Mouse (Mus musculus): ENCODE data around the gene Nek9. TPM values are rescaled to one million over a fixed set of nuclear protein-coding genes. Genes with fewer than 3 reads are reported as not detected.

Gene Nek9
- polyA plus RNA-seq (2012), result 0.12 and 0.15 TPM in 2 replicates

DNA sequence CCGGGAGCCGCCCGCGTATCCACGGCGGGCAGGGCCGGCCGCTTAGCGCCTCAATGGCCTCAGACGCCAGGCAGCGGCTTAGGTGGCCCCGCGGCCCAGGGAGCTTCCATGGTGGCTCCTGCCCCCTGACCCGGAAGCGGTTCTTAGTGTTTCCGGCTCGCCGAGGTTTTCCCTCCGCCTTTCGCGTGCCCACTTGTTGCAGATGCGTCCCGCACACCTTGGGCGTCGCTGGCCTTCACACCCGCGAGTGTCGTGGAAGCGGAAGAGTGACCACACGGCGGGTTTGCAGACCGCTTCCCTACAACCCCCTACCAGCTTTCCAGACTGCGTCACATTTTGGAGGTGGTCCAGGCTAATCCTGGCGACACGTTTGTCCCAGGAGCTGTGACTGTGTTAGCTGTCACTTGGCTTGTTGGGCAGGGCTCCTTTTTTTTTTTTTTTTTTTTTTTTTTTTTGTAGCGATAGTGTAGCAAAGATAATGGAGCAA lies at the start of gene Nek9:
Gene Nek9 (minus strand): TSS at position 120 of the 487 bp plus-strand sequence.
- Histone ChIP-seq H3K27me3 (ENCODE audit: control insufficient read depth) (no peaks in the 10 kb centered on the region), H3K9me3 (ENCODE audit: control insufficient read depth, low read length) (no peaks in the 10 kb centered on the region), H3K36me3 (ENCODE audit: control insufficient read depth) (peaks cover 53% of the 10 kb centered on the region), H3K4me1 (ENCODE audit: control insufficient read depth) (peaks cover 34% of the 10 kb centered on the region), H3K4me3 (replicated peaks) (peak within 1 kb of the TSS; percentile 97)
- TF ChIP-seq GATA1 (IDR thresholded peaks at IDR 0.05; ENCODE audit: low read length), result no peak
- TF ChIP-seq TAL1 (IDR thresholded peaks at IDR 0.05; ENCODE audit: low read length), result no peak

DNA sequence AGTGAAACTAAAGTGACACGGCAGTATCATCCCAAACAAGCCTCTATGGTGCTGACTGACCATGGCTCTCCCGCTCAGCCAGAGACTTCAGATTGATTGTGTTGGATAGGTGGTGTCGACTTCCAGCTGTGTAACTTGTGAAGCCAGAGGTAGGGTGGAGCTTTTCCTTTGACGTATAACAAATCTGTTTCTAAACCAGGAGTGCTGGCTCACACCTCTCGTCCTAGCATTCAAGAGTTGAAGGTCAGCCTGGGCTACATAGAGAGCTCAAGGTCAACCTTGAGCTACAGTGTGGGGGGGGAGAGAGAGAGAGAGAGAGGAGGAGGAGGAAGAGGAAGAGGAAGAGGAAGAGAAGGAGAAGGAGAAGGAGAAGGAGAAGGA lies 46.8 kb upstream of the Nek9 start:
- no peaks in the 10 kb centered on the region for H3K9me3 ChIP-seq (ENCODE audit: control insufficient read depth, low read length)
- no peak for TF ChIP-seq TAL1 (IDR thresholded peaks at IDR 0.05; ENCODE audit: low read length)
- no peak for TF ChIP-seq GATA1 (IDR thresholded peaks at IDR 0.05; ENCODE audit: low read length)
- peaks cover 13% of the 10 kb centered on the region for H3K27me3 ChIP-seq (ENCODE audit: control insufficient read depth)
- H3K36me3 ChIP-seq (ENCODE audit: control insufficient read depth), result no peaks in the 10 kb centered on the region
- H3K4me3 ChIP-seq (replicated peaks), result no peak overlapping the region
- H3K4me1 ChIP-seq (ENCODE audit: control insufficient read depth), result peaks cover 22% of the 10 kb centered on the region

DNA sequence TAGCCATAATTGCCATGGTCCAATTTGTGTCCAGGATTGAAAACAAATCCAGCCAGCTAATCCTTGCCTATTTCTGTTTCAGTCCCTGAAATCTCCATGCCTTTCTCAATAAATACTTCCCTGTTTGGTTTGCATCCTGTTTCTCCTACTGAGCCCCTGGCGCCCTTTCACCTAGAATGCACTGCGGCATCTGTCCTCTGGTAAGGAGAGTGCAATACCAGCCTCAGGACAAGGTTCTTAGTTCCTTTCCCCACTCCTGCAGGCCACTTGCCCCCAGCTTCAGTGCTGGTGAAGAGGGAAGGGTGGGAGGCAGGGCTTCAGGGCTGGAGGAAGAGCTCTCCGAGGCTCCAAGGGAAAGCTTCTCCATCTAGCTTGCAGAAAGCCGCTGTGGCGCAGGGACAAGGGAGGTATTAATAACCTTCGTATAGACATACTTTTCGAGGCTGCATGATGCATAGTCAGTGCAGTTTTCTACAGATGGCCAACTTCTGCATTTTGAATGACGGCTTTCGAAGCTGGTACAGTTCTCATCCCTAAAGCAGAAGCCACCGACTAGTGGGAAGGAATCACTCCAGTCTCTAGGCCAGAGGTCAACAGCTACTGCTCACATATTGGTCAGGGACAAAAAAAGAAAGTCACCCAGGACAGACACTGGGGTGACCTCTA lies 46.3 kb upstream of the Nek9 start:
- TF ChIP-seq GATA1 (IDR thresholded peaks at IDR 0.05; ENCODE audit: low read length) (no peak), TAL1 (IDR thresholded peaks at IDR 0.05; ENCODE audit: low read length) (no peak)
- Histone ChIP-seq H3K4me1 (ENCODE audit: control insufficient read depth) (peaks cover 22% of the 10 kb centered on the region), H3K9me3 (ENCODE audit: control insufficient read depth, low read length) (no peaks in the 10 kb centered on the region), H3K27me3 (ENCODE audit: control insufficient read depth) (peaks cover 13% of the 10 kb centered on the region), H3K36me3 (ENCODE audit: control insufficient read depth) (no peaks in the 10 kb centered on the region), H3K4me3 (replicated peaks) (no peak overlapping the region)

DNA sequence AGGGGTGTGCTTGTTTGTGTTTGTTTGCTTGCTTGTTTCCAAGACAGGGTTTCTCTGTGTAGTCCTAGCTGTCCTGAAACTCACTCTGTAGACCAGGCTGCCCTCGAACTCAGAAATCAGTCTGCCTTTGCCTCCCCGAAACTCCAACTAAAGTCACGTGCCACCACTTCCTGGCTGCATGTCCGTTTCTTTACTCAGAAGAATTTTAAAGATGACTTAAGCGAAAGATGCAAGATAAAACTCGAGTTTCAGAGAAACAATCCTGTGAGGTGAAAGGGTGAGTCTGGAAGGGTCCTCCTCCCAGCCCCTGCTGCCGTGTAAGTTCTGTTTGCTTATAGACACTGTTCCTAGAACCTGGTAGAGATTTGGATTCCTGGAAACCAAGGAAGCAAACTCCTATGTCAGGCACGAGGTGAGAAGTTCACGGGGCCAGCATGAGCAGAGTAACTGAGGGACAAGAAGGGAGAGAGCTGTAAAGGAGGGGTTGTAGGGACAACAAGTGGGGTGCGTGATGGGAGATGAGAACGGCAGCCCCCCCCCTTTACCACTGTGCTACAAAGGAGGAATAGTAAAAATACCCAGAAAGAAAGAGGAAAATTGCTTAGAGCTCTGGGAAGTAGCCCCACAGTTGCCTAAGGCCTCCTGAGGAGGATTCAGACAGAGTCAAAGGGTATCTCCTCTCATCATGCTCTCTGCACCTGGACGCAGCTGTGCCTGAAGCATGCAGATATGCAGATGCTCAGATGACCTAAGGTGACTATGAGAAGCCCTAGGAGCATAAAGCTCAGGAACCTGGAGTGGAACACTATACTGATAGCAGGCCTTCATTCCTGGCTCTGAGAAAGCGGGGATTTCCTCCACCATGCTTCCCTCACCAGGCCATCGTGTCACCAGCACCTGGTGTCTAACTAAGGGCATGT lies 43.9 kb upstream of the Nek9 start:
- Histone ChIP-seq H3K36me3 (ENCODE audit: control insufficient read depth) (no peaks in the 10 kb centered on the region), H3K4me3 (replicated peaks) (no peak overlapping the region), H3K27me3 (ENCODE audit: control insufficient read depth) (peaks cover 13% of the 10 kb centered on the region), H3K4me1 (ENCODE audit: control insufficient read depth) (peaks cover 2% of the 10 kb centered on the region), H3K9me3 (ENCODE audit: control insufficient read depth, low read length) (no peaks in the 10 kb centered on the region)
- TF ChIP-seq TAL1 (IDR thresholded peaks at IDR 0.05; ENCODE audit: low read length), result no peak
- TF ChIP-seq GATA1 (IDR thresholded peaks at IDR 0.05; ENCODE audit: low read length), result no peak

DNA sequence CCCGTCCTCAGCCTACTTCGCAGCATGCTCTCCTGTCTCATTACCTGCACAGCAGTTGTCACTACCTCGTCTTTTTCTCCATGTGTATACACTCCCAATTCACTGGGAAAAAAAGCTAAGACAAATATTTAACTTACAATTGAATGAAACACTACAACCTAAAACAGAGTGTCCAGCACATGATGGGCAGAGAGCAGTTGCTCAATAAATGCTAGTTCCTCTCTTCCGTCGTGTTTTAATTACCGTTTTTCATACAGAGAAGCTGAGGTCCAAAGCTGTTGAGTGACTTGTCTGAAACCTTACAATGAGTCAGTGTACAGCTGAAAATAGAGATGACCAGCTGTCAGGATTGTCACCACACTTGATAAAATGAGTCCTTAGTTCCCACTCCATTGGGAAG lies 42.4 kb upstream of the Nek9 start:
- TF ChIP-seq TAL1 (IDR thresholded peaks at IDR 0.05; ENCODE audit: low read length) (no peak), GATA1 (IDR thresholded peaks at IDR 0.05; ENCODE audit: low read length) (no peak)
- Histone ChIP-seq H3K9me3 (ENCODE audit: control insufficient read depth, low read length) (no peaks in the 10 kb centered on the region), H3K4me3 (replicated peaks) (no peak overlapping the region), H3K4me1 (ENCODE audit: control insufficient read depth) (peaks cover 2% of the 10 kb centered on the region), H3K27me3 (ENCODE audit: control insufficient read depth) (peaks cover 12% of the 10 kb centered on the region), H3K36me3 (ENCODE audit: control insufficient read depth) (no peaks in the 10 kb centered on the region)

DNA sequence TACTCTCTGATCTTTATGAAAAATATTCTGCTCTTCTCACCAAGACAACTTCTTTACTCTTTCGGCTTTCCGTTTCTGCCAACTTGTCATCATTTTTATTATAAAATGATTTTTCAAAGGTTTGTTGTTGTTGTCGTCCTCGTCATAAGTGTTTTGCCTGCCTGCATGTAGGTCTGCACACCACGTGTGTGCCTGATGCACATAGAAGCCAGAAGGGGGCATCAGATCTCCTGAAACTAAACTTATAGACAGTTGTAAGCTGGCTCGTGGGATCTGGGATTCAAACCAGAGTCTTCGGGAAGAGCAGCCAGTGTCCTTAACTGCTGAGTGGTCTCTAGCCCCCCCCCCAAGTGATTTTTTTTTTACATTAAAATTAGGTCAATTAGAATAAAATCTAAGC lies 41.8 kb upstream of the Nek9 start:
- H3K9me3 ChIP-seq (ENCODE audit: control insufficient read depth, low read length), result no peaks in the 10 kb centered on the region
- H3K27me3 ChIP-seq (ENCODE audit: control insufficient read depth), result peaks cover 9% of the 10 kb centered on the region
- H3K36me3 ChIP-seq (ENCODE audit: control insufficient read depth), result no peaks in the 10 kb centered on the region
- H3K4me3 ChIP-seq (replicated peaks), result no peak overlapping the region
- no peak for TF ChIP-seq GATA1 (IDR thresholded peaks at IDR 0.05; ENCODE audit: low read length)
- no peak for TF ChIP-seq TAL1 (IDR thresholded peaks at IDR 0.05; ENCODE audit: low read length)
- H3K4me1 ChIP-seq (ENCODE audit: control insufficient read depth), result peaks cover 2% of the 10 kb centered on the region

DNA sequence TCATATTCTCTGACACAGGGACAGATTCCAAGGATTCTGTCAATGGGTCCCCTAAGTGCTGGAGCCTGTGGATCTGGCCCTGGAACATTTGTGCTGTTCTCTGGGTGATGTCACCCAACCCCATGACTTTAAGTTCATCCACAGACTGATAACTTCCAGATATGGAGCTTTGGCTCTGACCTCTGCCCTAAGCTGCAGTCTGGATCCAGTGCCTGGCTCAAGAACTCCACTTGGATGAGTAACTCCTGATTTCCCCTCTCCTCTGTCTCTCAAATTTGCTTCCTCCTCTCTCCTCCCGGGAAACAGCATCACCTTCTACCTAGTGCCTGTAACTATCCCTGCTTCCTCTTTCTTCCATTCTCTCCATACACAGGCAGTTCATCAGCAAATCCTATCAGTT lies 41.1 kb upstream of the Nek9 start:
- H3K4me3 ChIP-seq (replicated peaks), result no peak overlapping the region
- peaks cover 3% of the 10 kb centered on the region for H3K27me3 ChIP-seq (ENCODE audit: control insufficient read depth)
- H3K4me1 ChIP-seq (ENCODE audit: control insufficient read depth), result peaks cover 8% of the 10 kb centered on the region
- H3K9me3 ChIP-seq (ENCODE audit: control insufficient read depth, low read length), result no peaks in the 10 kb centered on the region
- no peak for TF ChIP-seq GATA1 (IDR thresholded peaks at IDR 0.05; ENCODE audit: low read length)
- TF ChIP-seq TAL1 (IDR thresholded peaks at IDR 0.05; ENCODE audit: low read length), result no peak
- no peaks in the 10 kb centered on the region for H3K36me3 ChIP-seq (ENCODE audit: control insufficient read depth)

DNA sequence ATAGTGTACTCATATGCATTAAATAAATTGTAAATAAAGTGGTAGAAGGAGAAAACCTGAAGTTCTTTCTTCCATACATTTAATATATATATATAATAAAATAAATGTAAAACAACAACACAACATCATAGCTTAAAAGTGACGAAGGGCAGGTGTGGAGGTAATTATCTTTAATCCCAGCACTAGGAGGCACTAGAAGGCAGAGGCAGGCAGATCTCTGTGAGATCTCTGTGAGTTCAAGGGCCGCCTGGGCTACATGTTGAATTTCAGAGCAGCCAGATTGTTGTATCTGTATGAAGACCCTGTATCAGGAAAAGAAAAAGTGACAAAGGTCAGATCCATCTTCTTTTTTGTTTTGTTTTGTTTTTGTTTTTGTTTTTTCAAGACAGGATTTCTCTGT lies 39.1 kb upstream of the Nek9 start:
- TF ChIP-seq TAL1 (IDR thresholded peaks at IDR 0.05; ENCODE audit: low read length) (no peak), GATA1 (IDR thresholded peaks at IDR 0.05; ENCODE audit: low read length) (no peak)
- no peak overlapping the region for H3K4me3 ChIP-seq (replicated peaks)
- no peaks in the 10 kb centered on the region for H3K36me3 ChIP-seq (ENCODE audit: control insufficient read depth)
- no peaks in the 10 kb centered on the region for H3K27me3 ChIP-seq (ENCODE audit: control insufficient read depth)
- peaks cover 16% of the 10 kb centered on the region for H3K4me1 ChIP-seq (ENCODE audit: control insufficient read depth)
- H3K9me3 ChIP-seq (ENCODE audit: control insufficient read depth, low read length), result no peaks in the 10 kb centered on the region

DNA sequence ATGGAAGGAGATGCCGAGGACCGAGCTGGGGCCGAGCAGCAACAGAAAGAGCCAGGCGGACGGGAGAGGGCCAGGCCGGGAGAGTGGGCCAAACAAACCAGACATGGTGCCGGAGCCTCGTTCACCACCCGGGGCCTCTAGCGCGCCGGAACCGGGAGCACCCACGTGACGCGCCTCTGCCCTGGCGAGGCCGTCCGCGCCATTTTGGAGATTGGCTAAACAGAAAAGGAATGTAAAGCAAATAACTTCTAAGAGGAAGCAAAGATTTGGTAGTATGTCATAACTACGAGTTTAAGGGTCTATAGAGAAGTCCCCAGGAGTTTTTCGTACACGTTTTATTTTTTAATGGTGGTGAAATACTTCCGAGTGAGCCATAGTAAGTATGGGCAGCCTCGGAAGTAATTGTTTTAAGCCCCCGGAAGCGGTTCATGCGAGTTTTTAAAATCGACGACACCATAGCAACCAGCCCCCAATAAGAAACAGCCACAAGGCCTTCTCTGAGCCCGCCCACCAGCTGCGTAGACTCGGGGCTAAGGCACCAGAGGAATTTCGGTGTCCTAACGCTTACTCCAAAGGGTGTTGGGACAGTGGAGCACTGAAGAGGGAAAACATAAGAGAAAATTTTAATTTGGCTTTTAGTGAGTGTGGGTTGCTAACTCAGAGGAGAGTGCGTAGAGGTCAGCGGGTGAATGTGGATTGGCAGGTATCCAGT lies 35.6 kb upstream of the Nek9 start, which contains the start of gene Tmed10:
Gene Tmed10 (minus strand): TSS at position 287 of the 712 bp plus-strand sequence.
- H3K9me3 ChIP-seq (ENCODE audit: control insufficient read depth, low read length), result no peaks in the 10 kb centered on the region
- TF ChIP-seq TAL1 (IDR thresholded peaks at IDR 0.05; ENCODE audit: low read length) (no peak), GATA1 (IDR thresholded peaks at IDR 0.05; ENCODE audit: low read length) (no peak)
- H3K4me3 ChIP-seq (replicated peaks), result peak within 1 kb of the TSS; percentile 92
- H3K36me3 ChIP-seq (ENCODE audit: control insufficient read depth), result peaks cover 10% of the 10 kb centered on the region
- H3K4me1 ChIP-seq (ENCODE audit: control insufficient read depth), result peaks cover 47% of the 10 kb centered on the region
- H3K27me3 ChIP-seq (ENCODE audit: control insufficient read depth), result no peaks in the 10 kb centered on the region
